Mouse (Mus musculus) spleen, adult 2 months (tissue): Measurements from ENCODE around the gene Lrrc49. TPM values are rescaled to one million over a fixed set of nuclear protein-coding genes. Genes with fewer than 3 reads are reported as not detected.

ENCODE experiments used
- DNase-seq, 2 experiments: peaks; one replicate each; pipeline versions ENCODE4 v3.0.0 to v3.0.0-alpha.2; 2012 to 2021; ENCODE audit warnings: low spot score in 2 of 2, low read depth in 1 of 2
- H3K27ac ChIP-seq: fragments of 200-500 bp; 2 replicates; pipeline ENCODE4 v1.5.1; 2012; ENCODE audit warnings: low read length, inconsistent platforms; ENCODE audit not compliant: insufficient read depth
- H3K27me3 ChIP-seq: fragments of 200-500 bp; 2 replicates; pipeline ENCODE4 v1.6.1; 2012; ENCODE audit warnings: mild to moderate bottlenecking, moderate library complexity, low read length, inconsistent platforms; ENCODE audit not compliant: control insufficient read depth, insufficient read depth
- H3K36me3 ChIP-seq: fragments of 200-500 bp; 2 replicates; pipeline ENCODE4 v1.6.1; 2012; ENCODE audit warnings: mild to moderate bottlenecking, low read length, inconsistent platforms; ENCODE audit not compliant: control insufficient read depth, insufficient read depth
- H3K4me1 ChIP-seq: fragments of 200-500 bp; 2 replicates; pipeline ENCODE4 v1.6.1; 2011; ENCODE audit warnings: inconsistent platforms; ENCODE audit not compliant: control insufficient read depth, insufficient read depth, insufficient read length
- H3K4me3 ChIP-seq: fragments of 200-500 bp; 2 replicates; pipeline ENCODE4 v1.5.1; 2011; ENCODE audit warnings: mild to moderate bottlenecking, inconsistent platforms; ENCODE audit not compliant: insufficient read depth, insufficient read length; ENCODE audit errors: extremely low read depth
- CTCF ChIP-seq: fragments of 200-500 bp; IDR thresholded peaks from 2 replicates; pipeline ENCODE4 v1.5.1; 2011; ENCODE audit warnings: mild to moderate bottlenecking, inconsistent platforms; ENCODE audit not compliant: insufficient read depth, insufficient read length, insufficient replicate concordance; ENCODE audit errors: extremely low read depth
- POLR2A ChIP-seq: fragments of 200-500 bp; IDR thresholded peaks from 2 replicates; pipeline ENCODE4 v1.6.1; 2011; ENCODE audit warnings: low read depth, low read length, inconsistent platforms
- WGBS: fragments of 180-500 bp; shearing (Covaris S2); methylation state at CpG from one replicate; pipeline ENCODE4 v1.1.7; 2018; 5-methylcytosine and 5-hydroxymethylcytosine counted together
- polyA plus RNA-seq: library from polyadenylated mRNA; depleted of rRNA; stranded (reverse); fragments of >200 nt; gene quantifications from 2 replicates; pipeline ENCODE4 v1.2.3, GENCODE M21; 2012

Lrrc49 gene
- polyA plus RNA-seq, 1 experiment, result 0.65 TPM

- Histone ChIP-seq H3K4me3 (no peak overlapping the region), H3K36me3 (no peaks in the 10 kb centered on the region), H3K27me3 (no peaks in the 10 kb centered on the region), H3K27ac (no peak overlapping the region), H3K4me1 (peaks cover 2% of the 10 kb centered on the region; the same call in 1 of the 2 replicates)
- DNase-seq, result no peak
- TF ChIP-seq CTCF (no peak), POLR2A (no peak)
- 87% methylated on average over 5 of the region's 5 CpGs for WGBS
Observed at GRCm38 (mm10) chr9:60592363-60592762, 95.6 kb downstream of the Lrrc49 start.

- H3K4me1 ChIP-seq, result peaks cover 2% of the 10 kb centered on the region; the same call in 1 of the 2 replicates
Observed at GRCm38 (mm10) chr9:60590871-60591624, 96.9 kb downstream of the Lrrc49 start.

GRCm38 (mm10) chr9:60588914-60589313 lies 99.0 kb downstream of the Lrrc49 start:
- Histone ChIP-seq H3K4me1 (no peaks in the 10 kb centered on the region), H3K27ac (no peak overlapping the region), H3K36me3 (no peaks in the 10 kb centered on the region), H3K4me3 (no peak overlapping the region), H3K27me3 (no peaks in the 10 kb centered on the region)
- DNase-seq, result no peak
- no peak for TF ChIP-seq CTCF
- no peak for TF ChIP-seq POLR2A
- WGBS, result 87% methylated on average over 10 of the region's 10 CpGs

More at GRCm38 (mm10) chr9:60590871-60591624, 96.9 kb downstream of the Lrrc49 start:
- 79% methylated on average over 8 of the region's 8 CpGs for WGBS
- Histone ChIP-seq H3K4me3 (no peak overlapping the region), H3K36me3 (no peaks in the 10 kb centered on the region), H3K27ac (no peak overlapping the region), H3K27me3 (no peaks in the 10 kb centered on the region)
- no peak for DNase-seq
- TF ChIP-seq POLR2A (no peak), CTCF (no peak)

- no peak overlapping the region for H3K4me3 ChIP-seq
- WGBS, result 84% methylated on average over 3 of the region's 3 CpGs
- DNase-seq, result no peak
- H3K27me3 ChIP-seq, result no peaks in the 10 kb centered on the region
- TF ChIP-seq CTCF (no peak), POLR2A (no peak)
- H3K27ac ChIP-seq, result no peak overlapping the region
- no peaks in the 10 kb centered on the region for H3K36me3 ChIP-seq
- H3K4me1 ChIP-seq, result no peaks in the 10 kb centered on the region
Observed at GRCm38 (mm10) chr9:60586920-60587319, 101.0 kb downstream of the Lrrc49 start.

- Histone ChIP-seq H3K4me1 (no peaks in the 10 kb centered on the region), H3K36me3 (no peaks in the 10 kb centered on the region), H3K27me3 (no peaks in the 10 kb centered on the region), H3K4me3 (no peak overlapping the region), H3K27ac (no peak overlapping the region)
- no peak for TF ChIP-seq POLR2A
- no peak for TF ChIP-seq CTCF
- DNase-seq, result no peak
- WGBS, result 92% methylated on average over 5 of the region's 5 CpGs
Observed at GRCm38 (mm10) chr9:60585206-60585605, 102.8 kb downstream of the Lrrc49 start.

GRCm38 (mm10) chr9:60582553-60582952 lies 105.4 kb downstream of the Lrrc49 start:
- H3K4me3 ChIP-seq, result no peak overlapping the region
- no peak overlapping the region for H3K27ac ChIP-seq
- no peaks in the 10 kb centered on the region for H3K27me3 ChIP-seq
- H3K4me1 ChIP-seq, result no peaks in the 10 kb centered on the region
- H3K36me3 ChIP-seq, result no peaks in the 10 kb centered on the region
- no peak for DNase-seq
- no peak for TF ChIP-seq CTCF
- no peak for TF ChIP-seq POLR2A
- WGBS, result 91% methylated on average over 7 of the region's 7 CpGs

- Histone ChIP-seq H3K4me3 (no peak overlapping the region), H3K27ac (no peak overlapping the region), H3K27me3 (no peaks in the 10 kb centered on the region), H3K36me3 (no peaks in the 10 kb centered on the region), H3K4me1 (no peaks in the 10 kb centered on the region)
- TF ChIP-seq POLR2A, result no peak
- TF ChIP-seq CTCF, result no peak
- 93% methylated on average over 7 of the region's 7 CpGs for WGBS
- DNase-seq, result no peak
Observed at GRCm38 (mm10) chr9:60573011-60573410, 114.9 kb downstream of the Lrrc49 start.
